Mouse (Mus musculus) MEL (cell line): ENCODE measurements at regions not wholly inside any gene's neighbourhood (a gene's known extent, or its start where the extent isn't known, plus 50 kb on each side); places are given as distances from the start of the nearest gene placed in this dataset.

ENCODE experiments used
- ETS1 ChIP-seq: IDR thresholded peaks from 2 replicates; pipeline ENCODE4 v1.6.1; 2012; ENCODE audit warnings: low read depth, mild to moderate bottlenecking, inconsistent platforms, low read length, improper control_type of control experiment, moderate library complexity
- USF1 ChIP-seq: IDR thresholded peaks from 2 replicates; pipeline ENCODE4 v1.6.1; 2014; ENCODE audit warnings: low read depth, mild to moderate bottlenecking, inconsistent platforms, low read length, improper control_type of control experiment, moderate library complexity
- ZC3H11A ChIP-seq: IDR thresholded peaks from 2 replicates; pipeline ENCODE4 v1.6.1; 2012; ENCODE audit warnings: low read depth, mild to moderate bottlenecking, inconsistent platforms, low read length, improper control_type of control experiment

DNA sequence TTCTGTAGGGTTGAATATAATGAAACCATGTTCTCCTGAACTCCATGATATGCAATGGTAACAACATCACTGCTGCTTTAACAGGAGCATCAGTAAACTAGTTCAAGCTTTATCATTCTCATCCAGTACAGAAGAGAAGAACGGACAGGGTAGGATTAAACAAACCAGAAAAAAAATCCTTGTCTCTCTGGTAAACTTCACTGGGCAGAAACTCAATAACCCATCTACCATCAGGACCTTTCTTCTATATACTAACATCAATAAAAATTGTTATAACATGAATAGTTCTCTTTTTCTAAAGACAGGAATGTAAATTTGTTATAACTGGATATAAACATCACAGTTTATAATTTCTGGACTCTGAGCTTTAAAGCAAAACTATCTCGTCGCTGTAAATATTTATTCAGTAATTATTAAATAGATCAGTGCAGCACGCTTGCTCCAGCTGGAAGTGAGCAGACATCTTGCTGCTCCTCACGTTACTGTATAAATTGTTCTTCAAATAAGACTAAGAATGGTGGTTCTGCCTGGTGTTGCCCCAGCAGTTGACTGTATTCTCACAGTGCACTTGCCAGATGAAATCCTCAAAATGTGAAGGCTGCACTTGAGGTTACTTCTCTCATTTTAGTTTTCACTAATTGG lies 104.8 kb upstream of the P2ry1 start:
- TF ChIP-seq USF1 (no peak), ETS1 (no peak), ZC3H11A (no peak)
